Mouse (Mus musculus) MEL (cell line): ENCODE data around the gene Cntn2. TPM values are rescaled to one million over a fixed set of nuclear protein-coding genes. Genes with fewer than 3 reads are reported as not detected.

Experiments used
- DNase-seq: peaks from one replicate; pipeline ENCODE4 v3.0.0; 2011; ENCODE audit warnings: low read depth, low spot score
- H3K27ac ChIP-seq: 2 replicates; pipeline ENCODE4 v1.5.1; 2012; ENCODE audit warnings: low read depth, mild to moderate bottlenecking, control low read depth, low read length, moderate library complexity; ENCODE audit not compliant: control insufficient read depth
- H3K27me3 ChIP-seq, 2 experiments: fragments of 150-350 bp in 1 of 2; sonication (generic) in 1 of 2; 2 replicates each; pipeline ENCODE4 v1.6.1; 2012; ENCODE audit warnings: low read length in 2 of 2, mild to moderate bottlenecking in 2 of 2, improper control_type of control experiment in 1 of 2, moderate library complexity in 1 of 2; ENCODE audit not compliant: insufficient read depth in 2 of 2, control insufficient read depth in 1 of 2
- H3K36me3 ChIP-seq, 2 experiments: 2 replicates each; pipeline ENCODE4 v1.6.1; 2012 to 2014; ENCODE audit warnings: low read length in 2 of 2, improper control_type of control experiment in 1 of 2, inconsistent platforms in 1 of 2, mild to moderate bottlenecking in 1 of 2; ENCODE audit not compliant: insufficient read depth in 2 of 2, control insufficient read depth in 1 of 2
- H3K4me1 ChIP-seq, 2 experiments: fragments of 150-350 bp in 1 of 2; sonication (generic) in 1 of 2; 2 replicates each; pipeline ENCODE4 v1.6.1; 2012; ENCODE audit warnings: low read length in 2 of 2, improper control_type of control experiment in 1 of 2, mild to moderate bottlenecking in 1 of 2; ENCODE audit not compliant: insufficient read depth in 2 of 2, control insufficient read depth in 1 of 2
- H3K4me3 ChIP-seq, 2 experiments: fragments of 150-350 bp in 1 of 2; sonication (generic) in 1 of 2; 2 replicates each; pipeline ENCODE4 v1.5.1; 2012; ENCODE audit warnings: low read depth in 2 of 2, low read length in 2 of 2, mild to moderate bottlenecking in 2 of 2, moderate library complexity in 2 of 2, control low read depth in 1 of 2, improper control_type of control experiment in 1 of 2; ENCODE audit not compliant: control insufficient read depth in 1 of 2, insufficient read depth in 1 of 2
- H3K79me2 ChIP-seq: 2 replicates; pipeline ENCODE4 v1.6.1; 2012; ENCODE audit warnings: mild to moderate bottlenecking, low read length, moderate library complexity; ENCODE audit not compliant: control insufficient read depth, poor library complexity, insufficient read depth
- H3K9ac ChIP-seq: 2 replicates; pipeline ENCODE4 v1.6.1; 2012; ENCODE audit warnings: low read depth, mild to moderate bottlenecking, control low read depth, low read length, moderate library complexity; ENCODE audit not compliant: control insufficient read depth, poor library complexity, severe bottlenecking
- H3K9me3 ChIP-seq: fragments of 150-350 bp; sonication (generic); replicated peaks from 2 replicates; pipeline ENCODE4 v1.6.1; 2012; ENCODE audit warnings: mild to moderate bottlenecking, low read length, improper control_type of control experiment, moderate library complexity; ENCODE audit not compliant: insufficient read depth
- BHLHE40 ChIP-seq: IDR thresholded peaks from 2 replicates; pipeline ENCODE4 v1.6.1; 2012; ENCODE audit warnings: low read depth, mild to moderate bottlenecking, inconsistent platforms, low read length, improper control_type of control experiment, borderline replicate concordance
- CHD2 ChIP-seq: IDR thresholded peaks from 2 replicates; pipeline ENCODE4 v1.6.1; 2011; ENCODE audit warnings: low read length, improper control_type of control experiment
- EP300 ChIP-seq, 2 experiments: IDR thresholded peaks; 2 replicates each; pipeline ENCODE4 v1.6.1; 2011; ENCODE audit warnings: improper control_type of control experiment in 2 of 2, low read length in 2 of 2, low read depth in 1 of 2, mild to moderate bottlenecking in 1 of 2
- GABPA ChIP-seq: IDR thresholded peaks from 2 replicates; pipeline ENCODE4 v1.6.1; 2012; ENCODE audit warnings: low read depth, mild to moderate bottlenecking, inconsistent platforms, low read length, improper control_type of control experiment, moderate library complexity
- GATA1 ChIP-seq: IDR thresholded peaks from 2 replicates; pipeline ENCODE4 v1.6.1; 2011; ENCODE audit warnings: low read depth, low read length, improper control_type of control experiment
- JUND ChIP-seq: IDR thresholded peaks from 2 replicates; pipeline ENCODE4 v1.6.1; 2011; ENCODE audit warnings: low read depth, mild to moderate bottlenecking, improper control_type of control experiment, low read length
- MAX ChIP-seq: IDR thresholded peaks from 2 replicates; pipeline ENCODE4 v1.6.1; 2011; ENCODE audit warnings: low read length, improper control_type of control experiment
- MEF2A ChIP-seq: IDR thresholded peaks from 2 replicates; pipeline ENCODE4 v1.6.1; 2014; ENCODE audit warnings: low read depth, mild to moderate bottlenecking, inconsistent platforms, low read length, improper control_type of control experiment; ENCODE audit not compliant: poor library complexity, insufficient replicate concordance, severe bottlenecking; ENCODE audit errors: extremely low read depth
- MYB ChIP-seq: IDR thresholded peaks from 2 replicates; pipeline ENCODE4 v1.6.1; 2011; ENCODE audit warnings: mild to moderate bottlenecking, low read depth, low read length, improper control_type of control experiment
- NELFE ChIP-seq: IDR thresholded peaks from 2 replicates; pipeline ENCODE4 v1.6.1; 2011; ENCODE audit warnings: low read depth, low read length, improper control_type of control experiment
- NRF1 ChIP-seq: IDR thresholded peaks from 2 replicates; pipeline ENCODE4 v1.6.1; 2014; ENCODE audit warnings: low read depth, mild to moderate bottlenecking, inconsistent platforms, low read length, improper control_type of control experiment, moderate library complexity; ENCODE audit not compliant: poor library complexity, insufficient read depth, severe bottlenecking
- POLR2A ChIP-seq, 2 experiments: IDR thresholded peaks; 2 replicates each; pipeline ENCODE4 v1.6.1; 2011 to 2012; ENCODE audit warnings: low read length in 2 of 2, mild to moderate bottlenecking in 2 of 2, control low read depth in 1 of 2, improper control_type of control experiment in 1 of 2, low read depth in 1 of 2, moderate library complexity in 1 of 2; ENCODE audit not compliant: control insufficient read depth in 1 of 2, insufficient read depth in 1 of 2, poor library complexity in 1 of 2
- POLR2AphosphoS5 ChIP-seq: IDR thresholded peaks from 2 replicates; pipeline ENCODE4 v1.6.1; 2012; ENCODE audit warnings: low read depth, borderline replicate concordance, mild to moderate bottlenecking, inconsistent platforms, low read length, moderate library complexity, mixed read lengths
- RCOR1 ChIP-seq: IDR thresholded peaks from 2 replicates; pipeline ENCODE4 v1.6.1; 2012; ENCODE audit warnings: low read depth, mild to moderate bottlenecking, inconsistent platforms, low read length, improper control_type of control experiment
- SIN3A ChIP-seq: IDR thresholded peaks from 2 replicates; pipeline ENCODE4 v1.6.1; 2012; ENCODE audit warnings: low read length, improper control_type of control experiment, inconsistent platforms
- SMC3 ChIP-seq: IDR thresholded peaks from 2 replicates; pipeline ENCODE4 v1.6.1; 2011; ENCODE audit warnings: low read depth, low read length, improper control_type of control experiment
- TAL1 ChIP-seq: IDR thresholded peaks from 2 replicates; pipeline ENCODE4 v1.6.1; 2012; ENCODE audit warnings: mild to moderate bottlenecking, inconsistent platforms, low read length, moderate library complexity, mixed read lengths
- TBP ChIP-seq: IDR thresholded peaks from 2 replicates; pipeline ENCODE4 v1.8.0; 2011; ENCODE audit warnings: low read depth, low read length, improper control_type of control experiment
- UBTF ChIP-seq: IDR thresholded peaks from 2 replicates; pipeline ENCODE4 v1.6.1; 2012; ENCODE audit warnings: low read depth, mild to moderate bottlenecking, inconsistent platforms, low read length, improper control_type of control experiment, moderate library complexity, borderline replicate concordance; ENCODE audit not compliant: insufficient read depth
- ZC3H11A ChIP-seq: IDR thresholded peaks from 2 replicates; pipeline ENCODE4 v1.6.1; 2012; ENCODE audit warnings: low read depth, mild to moderate bottlenecking, inconsistent platforms, low read length, improper control_type of control experiment
- ZMIZ1 ChIP-seq: IDR thresholded peaks from 2 replicates; pipeline ENCODE4 v1.6.1; 2012; ENCODE audit warnings: low read depth, mild to moderate bottlenecking, inconsistent platforms, low read length, improper control_type of control experiment, moderate library complexity
- polyA plus RNA-seq, 2 experiments: library from polyadenylated mRNA; stranded (reverse) in 1 of 2; unstranded in 1 of 2; fragments of >175 nt in 1 of 2; fragments of >200 nt in 1 of 2; gene quantifications; 2 replicates each; pipeline versions ENCODE4 v1.2.1 to v1.2.4; 2012; ENCODE audit warnings: low replicate concordance in 2 of 2, low read depth in 1 of 2; ENCODE audit not compliant: insufficient read length in 2 of 2, insufficient read depth in 1 of 2, missing spikeins in 1 of 2
- total RNA-seq: library from RNA; depleted of rRNA; stranded (reverse); fragments of 300-350 nt; gene quantifications from 2 replicates; pipeline ENCODE4 v1.2.3, GENCODE M21; 2012

Cntn2 gene
- total and polyA plus RNA-seq, 3 experiments, result not detected

GRCm38 (mm10) chr1:132581845-132582839 is 39.1 kb upstream of the Cntn2 start:
- Histone ChIP-seq H3K4me3 (no peak overlapping the region), H3K27me3 (peaks cover 4 to 5% of the 10 kb centered on the region in 2 experiments; a peak in 3 of 4 replicates), H3K9ac (no peak overlapping the region), H3K4me1 (no peaks in the 10 kb centered on the region), H3K36me3 (no peaks in the 10 kb centered on the region), H3K27ac (no peak overlapping the region), H3K79me2 (no peaks in the 10 kb centered on the region), H3K9me3 (no peaks in the 10 kb centered on the region)
- no peak for DNase-seq
- TF ChIP-seq UBTF (no peak), RCOR1 (no peak), NRF1 (no peak), POLR2A (IDR thresholded peaks at IDR 0.05; ENCODE audit: control insufficient read depth in 1 of 2, insufficient read depth in 1 of 2, low read depth in 1 of 2, low read length in 2 of 2, poor library complexity in 1 of 2) (no peak), JUND (no peak), GATA1 (no peak), MAX (no peak), SMC3 (no peak), TBP (no peak), TAL1 (no peak), ZMIZ1 (no peak), GABPA (no peak), CHD2 (no peak), POLR2AphosphoS5 (no peak), MEF2A (no peak)

GRCm38 (mm10) chr1:132580063-132580462 is 37.0 kb upstream of the Cntn2 start:
- no peaks in the 10 kb centered on the region for H3K4me1 ChIP-seq
- no peak overlapping the region for H3K4me3 ChIP-seq
- no peaks in the 10 kb centered on the region for H3K79me2 ChIP-seq
- no peaks in the 10 kb centered on the region for H3K9me3 ChIP-seq
- DNase-seq, result no peak
- no peak overlapping the region for H3K27ac ChIP-seq
- peaks cover 4 to 14% of the 10 kb centered on the region in 2 experiments; a peak in 3 of 4 replicates for H3K27me3 ChIP-seq
- no peak overlapping the region for H3K9ac ChIP-seq
- no peaks in the 10 kb centered on the region for H3K36me3 ChIP-seq
- TF ChIP-seq BHLHE40 (no peak), EP300 (IDR thresholded peaks at IDR 0.05; ENCODE audit: low read depth in 1 of 2, low read length in 2 of 2) (no peak), MYB (no peak), SIN3A (no peak), NRF1 (no peak), NELFE (no peak), ZC3H11A (no peak), POLR2AphosphoS5 (no peak)
